Mouse (Mus musculus) forebrain, postnatal 0 days (tissue): ENCODE data around the gene Mrps23. TPM values are rescaled to one million over a fixed set of nuclear protein-coding genes. Genes with fewer than 3 reads are reported as not detected.

Source experiments
- ATAC-seq: fragments of 200-750 bp; cut with Nextera tagmentation; 2 replicates; pipeline ENCODE4 v1.8.0; 2017; ENCODE audit warnings: mild to moderate bottlenecking, moderate library complexity
- DNase-seq: peaks from one replicate; pipeline ENCODE4 v3.0.0-alpha.2; 2015
- H3K27ac ChIP-seq: fragments of 300-500 bp; sonication (generic); 2 replicates; pipeline ENCODE4 v1.5.1; 2014; ENCODE audit warnings: low read depth, mild to moderate bottlenecking, antibody characterized with exemption, low read length, moderate library complexity, mixed read lengths
- H3K27me3 ChIP-seq: fragments of 300-500 bp; sonication (generic); 2 replicates; pipeline ENCODE4 v1.6.1; 2014; ENCODE audit warnings: mild to moderate bottlenecking, low read length, mixed read lengths; ENCODE audit not compliant: insufficient read depth
- H3K36me3 ChIP-seq: fragments of 300-500 bp; sonication (generic); 2 replicates; pipeline ENCODE4 v1.6.1; 2014; ENCODE audit warnings: mild to moderate bottlenecking, moderate library complexity; ENCODE audit not compliant: insufficient read depth
- H3K4me1 ChIP-seq: fragments of 300-500 bp; sonication (generic); 2 replicates; pipeline ENCODE4 v1.6.1; 2014; ENCODE audit warnings: antibody characterized with exemption; ENCODE audit not compliant: insufficient read depth
- H3K4me2 ChIP-seq: fragments of 300-500 bp; sonication (generic); 2 replicates; pipeline ENCODE4 v1.6.1; 2014; ENCODE audit warnings: low read depth, mild to moderate bottlenecking, moderate library complexity
- H3K4me3 ChIP-seq: fragments of 300-500 bp; sonication (generic); 2 replicates; pipeline ENCODE4 v1.5.1; 2014; ENCODE audit warnings: low read depth, low read length, mixed read lengths
- H3K9ac ChIP-seq: fragments of 300-500 bp; sonication (generic); 2 replicates; pipeline ENCODE4 v1.6.1; 2014; ENCODE audit warnings: mild to moderate bottlenecking
- H3K9me3 ChIP-seq: fragments of 300-500 bp; sonication (generic); 2 replicates; pipeline ENCODE4 v1.6.1; 2016; ENCODE audit warnings: low read length
- CTCF ChIP-seq: sonication (generic); IDR thresholded peaks from 2 replicates; pipeline ENCODE4 v1.5.1; 2016; ENCODE audit warnings: antibody characterized with exemption, control low read depth, low read depth
- WGBS: fragments of 180-500 bp; shearing (Covaris S2); extraction: QIAGEN DNeasy Blood & Tissue Kit; methylation state at CpG from one replicate; pipeline ENCODE4 v1.1.7; 2014; 5-methylcytosine and 5-hydroxymethylcytosine counted together
- polyA plus RNA-seq: library from polyadenylated mRNA; unstranded; fragments of >200 nt; fragmentation: Nextera tagmentation; extraction: Ambion mirVana; gene quantifications from 2 replicates; pipeline ENCODE4 v1.2.1, GENCODE M21; 2015
- total RNA-seq: library from RNA; depleted of rRNA; stranded (reverse); fragments of >200 nt; gene quantifications from 2 replicates; pipeline ENCODE4 v1.2.3, GENCODE M21; 2014; rRNA removed

Gene Mrps23
- 39.0 and 57.5 TPM in 2 replicates for total RNA-seq
- 70.7 and 71.5 TPM in 2 replicates for polyA plus RNA-seq

GRCm38 (mm10) chr11:88203712-88204532, at the start of gene Mrps23:
TSS of gene Mrps23 (plus strand) at chr11:88204388.
- Histone ChIP-seq H3K4me3 (peak within 1 kb of the TSS; percentile 65), H3K4me1 (peaks cover 8% of the 10 kb centered on the region), H3K4me2 (peak within 1 kb of the TSS; percentile 88), H3K9me3 (no peaks in the 10 kb centered on the region), H3K36me3 (no peaks in the 10 kb centered on the region; the same call in 1 of the 2 replicates), H3K27me3 (no peaks in the 10 kb centered on the region), H3K27ac (peak within 1 kb of the TSS; percentile 70), H3K9ac (peak within 1 kb of the TSS; percentile 89)
- peak; percentile 98 for ATAC-seq
- WGBS: under 1% methylated on average over 51 of the region's 51 CpGs
- DNase-seq: peak; percentile 94
- TF ChIP-seq CTCF: peak; percentile 66

GRCm38 (mm10) chr11:88154500-88154899, 49.7 kb upstream of the Mrps23 start:
- 83% methylated on average over 8 of the region's 8 CpGs for WGBS
- no peak overlapping the region for H3K4me3 ChIP-seq
- no peak for ATAC-seq
- no peak overlapping the region for H3K9ac ChIP-seq
- H3K4me2 ChIP-seq: no peak overlapping the region
- no peak overlapping the region for H3K27ac ChIP-seq
- H3K9me3 ChIP-seq: no peaks in the 10 kb centered on the region
- DNase-seq: no peak
- H3K27me3 ChIP-seq: no peaks in the 10 kb centered on the region
- H3K36me3 ChIP-seq: no peaks in the 10 kb centered on the region
- no peak for TF ChIP-seq CTCF
- peaks cover 3% of the 10 kb centered on the region; the same call in 1 of the 2 replicates for H3K4me1 ChIP-seq

- Histone ChIP-seq H3K4me1 (peaks cover 3% of the 10 kb centered on the region; the same call in 1 of the 2 replicates), H3K4me2 (no peak overlapping the region), H3K27ac (no peak overlapping the region), H3K9me3 (no peaks in the 10 kb centered on the region), H3K4me3 (no peak overlapping the region), H3K36me3 (no peaks in the 10 kb centered on the region), H3K27me3 (no peaks in the 10 kb centered on the region), H3K9ac (no peak overlapping the region)
- 60% methylated on average over 3 of the region's 3 CpGs for WGBS
- TF ChIP-seq CTCF: no peak
- DNase-seq (no peak), ATAC-seq (peak; percentile 57)
Observed at GRCm38 (mm10) chr11:88155451-88155850, 48.7 kb upstream of the Mrps23 start.

GRCm38 (mm10) chr11:88155998-88156397, 48.2 kb upstream of the Mrps23 start:
- Histone ChIP-seq H3K27ac (no peak overlapping the region), H3K9me3 (no peaks in the 10 kb centered on the region), H3K4me2 (no peak overlapping the region), H3K9ac (no peak overlapping the region), H3K36me3 (no peaks in the 10 kb centered on the region), H3K4me3 (no peak overlapping the region), H3K27me3 (no peaks in the 10 kb centered on the region), H3K4me1 (peaks cover 3% of the 10 kb centered on the region; the same call in 1 of the 2 replicates)
- WGBS: 69% methylated on average over 8 of the region's 8 CpGs
- TF ChIP-seq CTCF: no peak
- DNase-seq (no peak), ATAC-seq (no peak)

GRCm38 (mm10) chr11:88156403-88156802, 47.8 kb upstream of the Mrps23 start:
- no peak for TF ChIP-seq CTCF
- Histone ChIP-seq H3K27me3 (no peaks in the 10 kb centered on the region), H3K27ac (no peak overlapping the region), H3K9ac (no peak overlapping the region), H3K4me3 (no peak overlapping the region), H3K9me3 (no peaks in the 10 kb centered on the region), H3K4me2 (no peak overlapping the region), H3K4me1 (no peaks in the 10 kb centered on the region), H3K36me3 (no peaks in the 10 kb centered on the region)
- ATAC-seq (no peak; the same call in 1 of the 2 replicates), DNase-seq (no peak)
- 70% methylated on average over 2 of the region's 2 CpGs for WGBS

GRCm38 (mm10) chr11:88158842-88159246, 45.3 kb upstream of the Mrps23 start:
- Histone ChIP-seq H3K9me3 (no peaks in the 10 kb centered on the region), H3K27me3 (no peaks in the 10 kb centered on the region), H3K36me3 (no peaks in the 10 kb centered on the region), H3K27ac (no peak overlapping the region), H3K4me1 (0 out of 2 replicates have a peak, but pooled peaks cover 3% of the 10 kb centered on the region), H3K9ac (no peak overlapping the region), H3K4me3 (no peak overlapping the region), H3K4me2 (no peak overlapping the region)
- DNase-seq: no peak
- ATAC-seq: no peak
- WGBS: 60% methylated on average over 5 of the region's 5 CpGs
- TF ChIP-seq CTCF: no peak

GRCm38 (mm10) chr11:88159389-88159788, 44.8 kb upstream of the Mrps23 start:
- H3K4me2 ChIP-seq: no peak overlapping the region
- no peaks in the 10 kb centered on the region for H3K36me3 ChIP-seq
- H3K4me1 ChIP-seq: 0 out of 2 replicates have a peak, but pooled peaks cover 3% of the 10 kb centered on the region
- DNase-seq (no peak), ATAC-seq (no peak)
- no peak overlapping the region for H3K9ac ChIP-seq
- no peaks in the 10 kb centered on the region for H3K27me3 ChIP-seq
- H3K9me3 ChIP-seq: no peaks in the 10 kb centered on the region
- 70% methylated on average over 11 of the region's 11 CpGs for WGBS
- no peak overlapping the region for H3K4me3 ChIP-seq
- no peak for TF ChIP-seq CTCF
- H3K27ac ChIP-seq: no peak overlapping the region
